Mouse (Mus musculus) CH12.LX (cell line): ENCODE measurements around the gene Lypd3.

Source experiments
- CTCF ChIP-seq, 2 experiments: IDR thresholded peaks in 1 of 2; conservative IDR thresholded peaks in 1 of 2; 2 replicates each; pipeline ENCODE4 v1.5.1; 2011 to 2012; ENCODE audit warnings: low read depth in 2 of 2, low read length in 2 of 2, improper control_type of control experiment in 1 of 2, inconsistent platforms in 1 of 2, mild to moderate bottlenecking in 1 of 2, moderate library complexity in 1 of 2
- E2F4 ChIP-seq: IDR thresholded peaks from 2 replicates; pipeline ENCODE4 v1.6.1; 2011; ENCODE audit warnings: low read depth, low read length, improper control_type of control experiment; ENCODE audit not compliant: insufficient replicate concordance
- EP300 ChIP-seq: IDR thresholded peaks from 2 replicates; pipeline ENCODE4 v1.6.1; 2011; ENCODE audit warnings: low read length, improper control_type of control experiment
- GABPA ChIP-seq: IDR thresholded peaks from 2 replicates; pipeline ENCODE4 v1.6.1; 2012; ENCODE audit warnings: low read depth, low read length, improper control_type of control experiment, inconsistent platforms; ENCODE audit not compliant: insufficient replicate concordance
- MAZ ChIP-seq: IDR thresholded peaks from 2 replicates; pipeline ENCODE4 v1.6.1; 2012; ENCODE audit warnings: low read depth, mild to moderate bottlenecking, inconsistent platforms, low read length, improper control_type of control experiment, moderate library complexity
- MXI1 ChIP-seq: IDR thresholded peaks from 2 replicates; pipeline ENCODE4 v1.6.1; 2011; ENCODE audit warnings: mild to moderate bottlenecking, low read depth, low read length, improper control_type of control experiment
- MYC ChIP-seq: IDR thresholded peaks from 2 replicates; pipeline ENCODE4 v1.6.1; 2011; ENCODE audit warnings: low read depth, mild to moderate bottlenecking, improper control_type of control experiment, low read length
- NRF1 ChIP-seq: IDR thresholded peaks from 2 replicates; pipeline ENCODE4 v1.6.1; 2014; ENCODE audit warnings: low read depth, mild to moderate bottlenecking, inconsistent platforms, low read length, improper control_type of control experiment, moderate library complexity
- POLR2A ChIP-seq: IDR thresholded peaks from 2 replicates; pipeline ENCODE4 v1.6.1; 2011; ENCODE audit warnings: low read depth, mild to moderate bottlenecking, improper control_type of control experiment, low read length
- SIN3A ChIP-seq: IDR thresholded peaks from 2 replicates; pipeline ENCODE4 v1.6.1; 2012; ENCODE audit warnings: low read length, improper control_type of control experiment, inconsistent platforms
- ZNF384 ChIP-seq: IDR thresholded peaks from 2 replicates; pipeline ENCODE4 v1.6.1; 2012; ENCODE audit warnings: low read depth, low read length, improper control_type of control experiment, inconsistent platforms

DNA sequence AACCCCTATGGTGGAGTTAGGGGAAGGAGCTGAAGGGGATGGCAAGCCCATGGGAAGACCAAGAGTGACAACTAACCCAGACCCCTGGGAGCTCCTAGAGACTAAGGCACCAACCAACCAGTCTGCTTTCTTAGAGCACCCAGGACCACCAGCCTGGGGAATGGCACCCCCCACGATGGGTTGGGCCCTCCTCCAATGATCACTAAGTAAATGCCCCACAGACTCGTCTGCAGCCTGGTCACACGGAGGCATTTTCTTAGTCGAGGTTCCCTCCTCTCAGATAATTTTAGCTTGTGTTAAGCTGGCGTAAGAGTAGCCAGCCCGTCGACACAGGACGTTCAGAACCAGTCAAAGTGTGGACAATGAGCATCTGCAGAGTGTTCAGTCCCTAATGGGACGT is 28.6 kb downstream of the Lypd3 start:
- TF ChIP-seq CTCF (conservative IDR thresholded peaks at IDR 0.05 in 1 of 2, IDR thresholded peaks at IDR 0.05 in 1 of 2; ENCODE audit: low read depth in 2 of 2, low read length in 2 of 2) (no peak), NRF1 (no peak), EP300 (no peak), MYC (no peak), E2F4 (no peak), ZNF384 (no peak), POLR2A (no peak), MAZ (no peak), SIN3A (no peak), MXI1 (no peak), GABPA (no peak)
